Mouse (Mus musculus): ENCODE results near the gene Fignl1. TPM values are rescaled to one million over a fixed set of nuclear protein-coding genes. Genes with fewer than 3 reads are reported as not detected.

Fignl1 gene
- polyA plus RNA-seq, 1 experiment from 2014 or later = 52.6 TPM

DNA sequence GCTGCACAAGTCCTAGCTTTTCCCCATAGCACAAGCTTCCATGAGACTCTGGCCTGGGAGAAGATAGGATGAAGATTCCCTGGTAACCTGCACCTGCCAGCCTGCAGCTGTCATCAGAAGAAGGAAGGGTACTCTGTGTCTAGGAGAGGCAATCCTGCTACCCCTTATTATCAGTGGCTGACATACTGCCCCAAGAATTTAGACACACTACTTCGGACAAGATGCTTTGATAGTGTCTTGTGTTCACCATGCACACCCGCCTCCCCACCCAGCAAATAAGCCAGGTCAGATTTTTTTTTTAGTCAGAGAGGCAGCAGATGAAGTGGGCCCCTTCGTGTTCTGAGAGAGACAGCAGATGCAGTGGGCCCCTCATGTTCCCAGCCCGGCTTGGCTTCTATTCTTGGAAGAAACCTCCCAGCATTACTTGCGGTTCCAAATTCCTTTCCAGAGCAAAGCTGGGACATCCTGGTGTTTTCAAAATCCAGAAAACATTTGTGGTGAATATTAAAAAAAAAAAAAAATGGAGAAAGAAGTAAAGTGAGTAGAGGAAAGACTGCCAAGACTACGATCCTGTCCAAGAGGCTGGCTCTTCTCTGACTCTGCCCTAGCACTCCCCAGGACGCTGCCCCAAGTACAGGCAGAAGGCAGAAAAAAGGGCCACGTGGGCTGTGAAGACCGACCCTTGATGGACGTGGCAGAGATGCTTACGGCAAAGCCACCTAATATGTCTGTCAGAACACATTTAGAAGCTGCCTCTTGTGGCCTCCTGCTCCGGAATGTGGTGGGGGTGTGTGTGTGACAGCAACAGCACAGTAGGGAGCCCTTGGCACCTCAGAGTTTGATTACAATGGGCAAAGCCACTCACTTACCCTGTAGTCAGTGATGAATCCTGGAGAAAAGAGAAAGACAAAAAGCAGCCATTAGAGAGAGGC lies 15.5 kb upstream of the Fignl1 start:
- Histone ChIP-seq H3K27me3 (ENCODE audit: control insufficient read depth, insufficient read depth, low read length) (no peaks in the 10 kb centered on the region), H3K27ac (ENCODE audit: low read length) (peak overlapping the region; percentile 81), H3K4me1 (ENCODE audit: control insufficient read depth, insufficient read depth, low read length) (peaks cover 40% of the 10 kb centered on the region), H3K4me3 (ENCODE audit: low read depth, low read length) (no peak overlapping the region), H3K4me2 (replicated peaks; ENCODE audit: low read depth, low read length) (no peak overlapping the region), H3K9me3 (ENCODE audit: control insufficient read depth, low read depth, low read length) (no peaks in the 10 kb centered on the region), H3K9ac (replicated peaks; ENCODE audit: low read depth, low read length) (no peak overlapping the region), H3K36me3 (ENCODE audit: control insufficient read depth, insufficient read depth, low read length) (no peaks in the 10 kb centered on the region)
- ATAC-seq (ENCODE audit: insufficient number of reproducible peaks, insufficient read depth, low FRiP score, low read depth) = no peak
- 30% methylated on average over 12 of the region's 12 CpGs for WGBS

DNA sequence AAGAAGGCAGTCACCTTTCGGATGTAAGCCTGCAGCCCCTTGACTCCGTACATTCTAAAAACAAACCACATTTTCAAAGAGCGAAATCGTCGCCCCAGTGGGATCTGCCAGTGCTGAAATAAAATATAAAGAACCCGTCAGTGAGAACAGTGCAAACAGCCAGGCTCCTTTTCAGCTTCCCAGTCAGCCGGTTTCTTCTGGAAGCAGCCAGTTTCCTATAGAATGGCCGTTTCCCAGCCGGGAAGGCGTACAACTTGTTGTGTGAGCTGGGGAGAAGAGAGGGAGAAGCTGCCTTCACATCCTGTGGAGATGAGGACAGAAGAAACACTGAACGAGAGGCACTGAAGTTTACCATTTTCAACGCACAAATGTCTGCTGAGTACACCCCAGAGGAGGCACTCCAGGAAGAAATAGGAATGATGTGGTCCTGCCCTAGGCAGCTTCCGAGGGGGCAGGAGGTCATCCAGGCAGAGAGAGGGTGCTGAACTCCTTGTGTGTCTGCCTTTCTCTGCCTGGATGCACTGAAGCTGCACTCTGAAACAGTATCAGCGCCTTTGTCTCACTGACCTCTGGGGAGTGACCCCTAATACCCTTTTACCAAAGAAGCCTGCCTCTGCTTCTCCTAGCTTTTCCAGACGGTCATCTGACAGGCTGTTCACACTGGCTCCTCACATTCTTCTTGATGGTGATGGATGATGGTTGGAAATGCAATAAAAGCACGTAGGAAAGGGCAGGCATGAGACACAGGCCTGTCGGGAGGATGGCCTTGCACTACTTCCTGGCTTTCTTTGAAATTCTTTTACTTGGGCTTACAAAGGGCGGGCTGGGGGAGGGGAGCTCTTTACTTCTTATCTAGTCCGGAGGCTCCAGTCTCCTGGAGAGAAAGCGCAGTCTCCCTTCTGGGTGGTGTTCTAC lies 13.7 kb upstream of the Fignl1 start:
- H3K27me3 ChIP-seq (ENCODE audit: control insufficient read depth, insufficient read depth, low read length) = no peaks in the 10 kb centered on the region
- no peak overlapping the region for H3K9ac ChIP-seq (replicated peaks; ENCODE audit: low read depth, low read length)
- no peak overlapping the region for H3K4me3 ChIP-seq (ENCODE audit: low read depth, low read length)
- no peaks in the 10 kb centered on the region for H3K36me3 ChIP-seq (ENCODE audit: control insufficient read depth, insufficient read depth, low read length)
- no peak overlapping the region for H3K4me2 ChIP-seq (replicated peaks; ENCODE audit: low read depth, low read length)
- peak; percentile 23; the same call in 1 of the 2 replicates for ATAC-seq (ENCODE audit: insufficient number of reproducible peaks, insufficient read depth, low FRiP score, low read depth)
- 11% methylated on average over 20 of the region's 20 CpGs for WGBS
- no peaks in the 10 kb centered on the region for H3K9me3 ChIP-seq (ENCODE audit: control insufficient read depth, low read depth, low read length)
- H3K27ac ChIP-seq (ENCODE audit: low read length) = peak overlapping the region; percentile 84
- H3K4me1 ChIP-seq (ENCODE audit: control insufficient read depth, insufficient read depth, low read length) = peaks cover 27% of the 10 kb centered on the region

DNA sequence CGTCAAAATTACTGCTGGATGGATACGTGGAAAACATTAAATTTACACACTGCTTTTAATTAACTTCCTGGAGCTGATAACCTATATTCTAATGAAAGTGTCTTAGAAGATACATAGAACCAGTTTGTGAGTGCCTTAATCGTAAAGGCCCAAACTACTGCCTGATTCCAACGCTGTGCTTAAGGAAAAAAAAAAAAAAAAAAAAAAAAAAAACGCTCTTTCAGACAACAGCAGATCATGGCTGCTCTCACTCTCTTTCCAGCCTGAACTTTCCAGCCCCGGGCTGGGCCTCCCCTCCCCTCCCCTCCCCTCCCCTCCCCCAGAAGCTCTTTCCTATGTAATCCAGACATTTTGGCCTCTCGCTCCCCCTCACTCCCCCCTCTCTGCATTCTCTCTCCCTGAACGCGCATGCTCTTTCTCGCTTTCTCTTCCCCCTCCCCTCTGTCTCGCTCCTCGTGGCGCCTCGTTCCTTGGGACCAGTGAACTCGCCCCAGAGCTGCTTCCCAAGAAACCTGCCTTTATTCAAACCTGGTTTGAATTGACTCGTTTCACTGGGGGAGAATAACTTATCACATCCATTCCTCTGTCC lies 12.7 kb upstream of the Fignl1 start:
- Histone ChIP-seq H3K27ac (ENCODE audit: low read length) (peak overlapping the region; percentile 84), H3K9me3 (ENCODE audit: control insufficient read depth, low read depth, low read length) (no peaks in the 10 kb centered on the region), H3K4me2 (replicated peaks; ENCODE audit: low read depth, low read length) (no peak overlapping the region), H3K36me3 (ENCODE audit: control insufficient read depth, insufficient read depth, low read length) (no peaks in the 10 kb centered on the region), H3K4me1 (ENCODE audit: control insufficient read depth, insufficient read depth, low read length) (peaks cover 27% of the 10 kb centered on the region), H3K9ac (replicated peaks; ENCODE audit: low read depth, low read length) (no peak overlapping the region), H3K27me3 (ENCODE audit: control insufficient read depth, insufficient read depth, low read length) (no peaks in the 10 kb centered on the region), H3K4me3 (ENCODE audit: low read depth, low read length) (no peak overlapping the region)
- peak; percentile 75 for ATAC-seq (ENCODE audit: insufficient number of reproducible peaks, insufficient read depth, low FRiP score, low read depth)
- WGBS = 6% methylated on average over 16 of the region's 16 CpGs

DNA sequence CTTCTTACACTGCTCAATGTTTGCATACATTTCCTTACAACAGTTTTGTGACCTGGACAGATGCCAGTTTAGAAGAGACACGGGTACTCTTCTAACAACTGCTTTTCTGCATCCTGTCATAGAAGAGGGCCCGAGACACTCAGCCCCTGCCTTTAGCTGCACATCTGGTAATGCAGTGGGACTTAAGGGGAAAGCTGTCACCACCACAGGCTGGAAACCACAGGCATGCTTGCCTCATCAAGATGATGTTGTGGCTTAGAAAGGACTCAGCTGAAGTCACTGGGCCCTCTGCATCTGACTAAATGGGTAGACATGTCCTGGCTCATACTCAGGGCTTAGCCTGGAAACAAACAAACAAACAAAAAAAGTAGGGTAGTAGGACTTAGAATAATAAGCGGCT lies 12.0 kb upstream of the Fignl1 start:
- Histone ChIP-seq H3K4me1 (ENCODE audit: control insufficient read depth, insufficient read depth, low read length) (peaks cover 27% of the 10 kb centered on the region), H3K27me3 (ENCODE audit: control insufficient read depth, insufficient read depth, low read length) (no peaks in the 10 kb centered on the region), H3K9ac (replicated peaks; ENCODE audit: low read depth, low read length) (no peak overlapping the region), H3K36me3 (ENCODE audit: control insufficient read depth, insufficient read depth, low read length) (no peaks in the 10 kb centered on the region), H3K4me2 (replicated peaks; ENCODE audit: low read depth, low read length) (no peak overlapping the region), H3K9me3 (ENCODE audit: control insufficient read depth, low read depth, low read length) (no peaks in the 10 kb centered on the region), H3K27ac (ENCODE audit: low read length) (peak overlapping the region; percentile 84), H3K4me3 (ENCODE audit: low read depth, low read length) (no peak overlapping the region)
- 49% methylated on average over 3 of the region's 3 CpGs for WGBS
- ATAC-seq (ENCODE audit: insufficient number of reproducible peaks, insufficient read depth, low FRiP score, low read depth) = no peak

DNA sequence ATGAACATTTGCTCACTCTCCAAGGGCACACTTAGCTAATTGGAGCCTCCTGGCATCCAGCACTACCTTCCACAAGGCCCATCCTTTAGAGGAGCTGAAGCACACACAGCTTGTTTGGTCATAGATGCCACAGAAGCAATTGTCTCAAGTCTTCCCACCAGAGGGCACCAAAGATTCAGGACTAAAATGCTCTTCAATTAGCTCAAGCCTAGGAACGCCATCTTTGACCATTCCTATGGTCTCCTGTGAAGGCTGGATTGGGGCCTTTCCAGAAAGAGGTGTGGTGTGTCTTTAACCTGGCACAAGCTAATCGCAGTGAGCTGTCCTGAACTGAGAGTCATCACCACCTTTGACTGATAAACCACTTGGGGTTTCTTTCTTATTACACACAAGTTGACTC lies 11.5 kb upstream of the Fignl1 start:
- peak; percentile 47; the same call in 1 of the 2 replicates for ATAC-seq (ENCODE audit: insufficient number of reproducible peaks, insufficient read depth, low FRiP score, low read depth)

DNA sequence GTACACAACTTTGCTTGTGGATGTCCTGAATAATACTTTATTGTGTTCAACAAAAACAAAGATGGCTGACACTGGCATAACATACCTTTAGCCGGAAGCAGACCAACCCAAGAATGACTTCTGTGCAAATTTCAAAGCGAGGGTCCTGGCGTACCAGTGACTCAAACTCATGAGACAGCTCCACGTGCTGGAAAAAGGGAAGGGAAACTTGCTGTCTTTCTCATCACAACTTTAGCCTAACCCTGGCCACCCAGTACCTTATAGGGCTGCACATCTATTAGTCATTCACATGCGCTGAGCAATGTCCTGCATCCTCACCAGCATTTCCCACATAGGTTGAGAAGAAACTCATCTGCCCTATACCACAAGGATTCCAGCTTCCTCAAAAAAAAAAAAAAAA lies 10.4 kb upstream of the Fignl1 start:
- H3K36me3 ChIP-seq (ENCODE audit: control insufficient read depth, insufficient read depth, low read length) = no peaks in the 10 kb centered on the region
- H3K9ac ChIP-seq (replicated peaks; ENCODE audit: low read depth, low read length) = no peak overlapping the region
- no peaks in the 10 kb centered on the region for H3K27me3 ChIP-seq (ENCODE audit: control insufficient read depth, insufficient read depth, low read length)
- H3K9me3 ChIP-seq (ENCODE audit: control insufficient read depth, low read depth, low read length) = no peaks in the 10 kb centered on the region
- 94% methylated on average over 5 of the region's 5 CpGs for WGBS
- H3K4me2 ChIP-seq (replicated peaks; ENCODE audit: low read depth, low read length) = no peak overlapping the region
- H3K4me1 ChIP-seq (ENCODE audit: control insufficient read depth, insufficient read depth, low read length) = peaks cover 22% of the 10 kb centered on the region
- no peak for ATAC-seq (ENCODE audit: insufficient number of reproducible peaks, insufficient read depth, low FRiP score, low read depth)
- H3K4me3 ChIP-seq (ENCODE audit: low read depth, low read length) = no peak overlapping the region
- H3K27ac ChIP-seq (ENCODE audit: low read length) = no peak overlapping the region

More for the DNA sequence above, 11.5 kb upstream of the Fignl1 start:
- H3K27me3 ChIP-seq (ENCODE audit: control insufficient read depth, insufficient read depth, low read length) = no peaks in the 10 kb centered on the region
- H3K9ac ChIP-seq (replicated peaks; ENCODE audit: low read depth, low read length) = no peak overlapping the region
- WGBS = 0% methylated on average over 2 of the region's 2 CpGs
- H3K4me3 ChIP-seq (ENCODE audit: low read depth, low read length) = no peak overlapping the region
- H3K4me2 ChIP-seq (replicated peaks; ENCODE audit: low read depth, low read length) = no peak overlapping the region
- H3K36me3 ChIP-seq (ENCODE audit: control insufficient read depth, insufficient read depth, low read length) = no peaks in the 10 kb centered on the region
- H3K27ac ChIP-seq (ENCODE audit: low read length) = peak overlapping the region; percentile 84; the same call in 1 of the 2 replicates
- H3K4me1 ChIP-seq (ENCODE audit: control insufficient read depth, insufficient read depth, low read length) = peaks cover 27% of the 10 kb centered on the region
- no peaks in the 10 kb centered on the region for H3K9me3 ChIP-seq (ENCODE audit: control insufficient read depth, low read depth, low read length)

DNA sequence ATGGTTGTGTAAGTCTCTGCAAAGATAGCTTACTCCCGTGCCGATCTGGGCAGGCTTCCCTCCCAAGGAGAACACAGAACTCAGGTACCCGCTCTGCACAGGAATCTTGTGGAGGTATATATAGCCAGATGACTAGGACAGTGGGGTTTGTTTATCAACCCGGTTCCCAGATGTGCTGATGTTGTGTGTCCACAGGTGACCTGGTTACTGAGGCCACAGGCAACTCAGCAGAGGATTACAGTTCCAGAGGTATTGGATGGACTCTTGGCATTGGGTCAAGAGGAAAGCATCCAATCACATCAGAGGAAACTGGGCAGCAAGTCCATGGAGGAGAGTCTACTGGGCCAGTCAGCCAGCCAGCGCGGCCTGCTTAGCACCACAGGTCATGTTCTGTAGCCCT lies 10.0 kb upstream of the Fignl1 start:
- no peaks in the 10 kb centered on the region for H3K36me3 ChIP-seq (ENCODE audit: control insufficient read depth, insufficient read depth, low read length)
- H3K27me3 ChIP-seq (ENCODE audit: control insufficient read depth, insufficient read depth, low read length) = no peaks in the 10 kb centered on the region
- H3K27ac ChIP-seq (ENCODE audit: low read length) = no peak overlapping the region
- ATAC-seq (ENCODE audit: insufficient number of reproducible peaks, insufficient read depth, low FRiP score, low read depth) = no peak
- no peak overlapping the region for H3K4me3 ChIP-seq (ENCODE audit: low read depth, low read length)
- H3K9me3 ChIP-seq (ENCODE audit: control insufficient read depth, low read depth, low read length) = no peaks in the 10 kb centered on the region
- no peak overlapping the region for H3K4me2 ChIP-seq (replicated peaks; ENCODE audit: low read depth, low read length)
- peaks cover 18% of the 10 kb centered on the region for H3K4me1 ChIP-seq (ENCODE audit: control insufficient read depth, insufficient read depth, low read length)
- H3K9ac ChIP-seq (replicated peaks; ENCODE audit: low read depth, low read length) = no peak overlapping the region
- 90% methylated on average over 6 of the region's 6 CpGs for WGBS

DNA sequence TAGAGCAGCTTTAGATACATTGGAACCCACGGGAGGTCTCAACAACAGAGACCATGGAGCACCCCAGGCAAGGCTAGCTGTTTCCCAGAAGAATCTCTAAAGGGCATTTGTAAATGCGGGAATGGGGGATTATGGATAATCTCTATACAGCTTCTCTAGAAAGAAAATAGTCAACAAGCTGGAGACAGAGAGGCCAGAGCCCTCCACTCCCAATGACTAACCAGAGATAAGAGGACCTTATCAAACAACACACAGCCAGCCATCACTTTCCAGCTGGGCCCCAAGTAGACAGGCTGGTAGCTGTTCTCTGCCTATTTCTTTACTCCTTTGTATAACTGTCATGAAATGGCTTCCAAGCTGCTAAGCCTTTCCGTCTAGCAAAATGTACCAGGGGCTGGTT lies 7.0 kb upstream of the Fignl1 start:
- no peak overlapping the region for H3K4me2 ChIP-seq (replicated peaks; ENCODE audit: low read depth, low read length)
- no peak overlapping the region for H3K9ac ChIP-seq (replicated peaks; ENCODE audit: low read depth, low read length)
- H3K9me3 ChIP-seq (ENCODE audit: control insufficient read depth, low read depth, low read length) = no peaks in the 10 kb centered on the region
- H3K27ac ChIP-seq (ENCODE audit: low read length) = no peak overlapping the region
- H3K4me3 ChIP-seq (ENCODE audit: low read depth, low read length) = no peak overlapping the region
- H3K36me3 ChIP-seq (ENCODE audit: control insufficient read depth, insufficient read depth, low read length) = no peaks in the 10 kb centered on the region
- H3K27me3 ChIP-seq (ENCODE audit: control insufficient read depth, insufficient read depth, low read length) = no peaks in the 10 kb centered on the region
- no peak for ATAC-seq (ENCODE audit: insufficient number of reproducible peaks, insufficient read depth, low FRiP score, low read depth)
- H3K4me1 ChIP-seq (ENCODE audit: control insufficient read depth, insufficient read depth, low read length) = 0 out of 2 replicates have a peak, but pooled peaks cover 4% of the 10 kb centered on the region
- 54% methylated on average over 3 of the region's 3 CpGs for WGBS
